Mouse (Mus musculus): ENCODE results near the gene Suz12. TPM values are rescaled to one million over a fixed set of nuclear protein-coding genes. Genes with fewer than 3 reads are reported as not detected.
A peak's percentile ranks its signal among the peaks of the same experiment; 100 is the strongest.

Gene Suz12
- polyA plus RNA-seq (2015; fragmentation: Nextera tagmentation; extraction: Ambion mirVana), result 24.5 and 24.9 TPM in 2 replicates

DNA sequence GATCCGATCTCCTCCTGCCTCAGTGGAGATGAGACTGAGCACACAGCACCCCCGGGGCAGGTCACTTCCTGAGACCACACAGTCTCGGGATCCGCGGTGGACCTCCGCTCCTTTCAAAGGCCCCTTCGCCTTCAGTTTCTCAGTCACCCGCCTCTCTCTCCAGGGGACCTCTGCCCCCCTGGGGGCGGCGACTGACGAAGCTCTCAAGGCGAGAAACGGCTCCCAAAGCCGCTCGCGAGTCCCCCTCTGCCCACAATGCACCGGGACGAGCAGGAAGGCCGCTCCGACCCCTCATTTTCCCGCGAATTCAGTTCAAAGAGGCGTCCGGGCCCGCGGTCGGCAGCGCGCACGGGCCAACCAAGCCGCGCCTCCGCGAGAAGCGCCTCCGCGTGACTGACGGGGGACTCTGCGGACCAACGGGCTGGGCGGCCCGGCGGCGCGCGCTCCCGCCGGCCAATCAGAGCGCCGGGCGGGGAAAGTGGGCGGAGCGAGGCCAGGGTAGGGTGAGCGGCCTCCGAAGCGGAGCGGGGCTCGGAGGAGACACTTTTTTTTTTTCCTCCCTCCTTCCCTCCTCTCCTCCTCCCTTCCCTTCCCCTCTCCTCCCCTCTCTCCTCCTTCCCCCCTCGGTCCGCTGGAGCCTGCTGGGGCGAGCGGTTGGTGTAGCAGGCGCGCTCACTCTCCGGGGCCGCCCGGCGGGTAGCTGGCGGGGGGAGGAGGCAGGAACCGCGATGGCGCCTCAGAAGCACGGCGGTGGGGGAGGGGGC, at the start of gene Suz12:
Gene Suz12, plus strand, starts transcription at position 515 of the 764 bp plus-strand sequence.
- peaks cover 12% of the 10 kb centered on the region for H3K36me3 ChIP-seq
- H3K9ac ChIP-seq, result peak within 1 kb of the TSS; percentile 90
- H3K4me2 ChIP-seq (replicated peaks), result peak within 1 kb of the TSS; percentile 83
- H3K27ac ChIP-seq, result peak within 1 kb of the TSS; percentile 99
- H3K4me3 ChIP-seq, result peak within 1 kb of the TSS; percentile 70
- no peaks in the 10 kb centered on the region for H3K27me3 ChIP-seq
- under 1% methylated on average over 63 of the region's 74 CpGs for WGBS
- no peaks in the 10 kb centered on the region for H3K9me3 ChIP-seq
- peak; percentile 94 for ATAC-seq (ENCODE audit: low FRiP score, low read depth)
- 0 out of 2 replicates have a peak, but pooled peaks cover 3% of the 10 kb centered on the region for H3K4me1 ChIP-seq

DNA sequence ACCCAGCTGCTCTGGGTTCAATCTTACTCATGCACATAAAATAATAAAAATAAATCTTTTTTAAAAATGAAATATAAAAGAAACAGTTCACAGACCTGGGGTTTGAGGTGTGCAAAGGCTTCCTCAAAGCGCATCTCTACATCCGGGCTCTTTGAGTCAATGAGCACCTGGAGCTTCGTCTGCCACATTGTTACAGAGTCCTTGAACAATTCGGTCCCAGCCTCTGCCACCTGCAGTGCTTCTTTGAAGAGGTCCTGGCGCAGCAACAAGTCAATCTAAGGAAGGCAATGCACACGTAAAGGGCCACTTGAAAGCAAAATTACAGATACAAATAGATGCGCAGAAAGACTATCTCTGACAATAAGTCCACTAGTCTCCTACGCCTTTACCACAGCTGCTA, 49.8 kb upstream of the Suz12 start:
- no peak overlapping the region for H3K4me3 ChIP-seq
- no peaks in the 10 kb centered on the region for H3K27me3 ChIP-seq
- no peak overlapping the region for H3K4me2 ChIP-seq (replicated peaks)
- ATAC-seq (ENCODE audit: low FRiP score, low read depth), result no peak
- H3K27ac ChIP-seq, result no peak overlapping the region
- no peak overlapping the region for H3K9ac ChIP-seq
- no peaks in the 10 kb centered on the region for H3K9me3 ChIP-seq
- 94% methylated on average over 8 of the region's 8 CpGs for WGBS
- H3K4me1 ChIP-seq, result no peaks in the 10 kb centered on the region
- peaks cover 88% of the 10 kb centered on the region for H3K36me3 ChIP-seq

DNA sequence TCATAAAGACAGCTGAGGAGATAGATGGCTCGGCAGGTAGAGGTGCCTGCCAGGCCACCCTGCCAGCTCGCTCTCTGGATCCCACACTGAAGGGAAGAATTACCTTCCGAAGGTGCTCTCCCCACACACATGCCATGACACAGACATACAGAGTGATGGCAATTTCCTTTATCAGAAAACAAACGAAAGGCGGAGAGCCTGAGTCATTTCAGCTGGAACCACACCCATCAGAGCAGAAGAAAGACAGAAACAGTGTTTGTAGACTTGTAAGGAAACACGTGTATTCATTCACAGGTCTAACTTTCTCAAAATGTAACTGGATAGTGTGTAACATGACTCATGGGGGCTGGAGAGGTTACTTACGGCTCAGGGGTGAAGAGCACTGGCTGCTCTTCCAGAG, 49.3 kb upstream of the Suz12 start:
- Histone ChIP-seq H3K4me3 (no peak overlapping the region), H3K27me3 (no peaks in the 10 kb centered on the region), H3K9me3 (no peaks in the 10 kb centered on the region), H3K9ac (no peak overlapping the region), H3K27ac (no peak overlapping the region), H3K4me2 (replicated peaks) (no peak overlapping the region), H3K36me3 (peaks cover 88% of the 10 kb centered on the region), H3K4me1 (no peaks in the 10 kb centered on the region)
- ATAC-seq (ENCODE audit: low FRiP score, low read depth), result no peak
- 89% methylated on average over 7 of the region's 7 CpGs for WGBS

DNA sequence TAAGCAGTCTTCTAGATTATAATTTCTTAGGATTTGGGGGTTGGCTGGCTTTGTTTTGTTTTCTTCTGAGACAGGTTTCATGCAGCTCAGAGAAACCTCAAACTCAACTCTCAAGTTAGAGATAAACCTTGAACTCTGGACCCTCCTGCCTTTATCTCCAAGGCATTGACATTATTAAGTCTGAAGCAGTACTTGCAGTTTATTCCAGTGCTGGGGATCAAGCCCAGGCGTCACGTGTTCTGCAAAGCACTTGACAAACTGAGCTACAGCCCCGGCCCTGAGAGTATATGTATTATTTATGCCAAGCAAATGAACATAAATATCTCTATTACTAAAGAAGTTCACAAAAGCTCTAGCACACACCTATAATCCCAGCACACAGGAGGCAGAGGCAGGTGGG, 45.6 kb upstream of the Suz12 start:
- ATAC-seq (ENCODE audit: low FRiP score, low read depth), result no peak
- no peak overlapping the region for H3K4me2 ChIP-seq (replicated peaks)
- H3K9ac ChIP-seq, result no peak overlapping the region
- 98% methylated on average over 3 of the region's 3 CpGs for WGBS
- H3K4me1 ChIP-seq, result no peaks in the 10 kb centered on the region
- H3K9me3 ChIP-seq, result no peaks in the 10 kb centered on the region
- H3K4me3 ChIP-seq, result no peak overlapping the region
- H3K36me3 ChIP-seq, result peaks cover 87% of the 10 kb centered on the region
- no peaks in the 10 kb centered on the region for H3K27me3 ChIP-seq
- H3K27ac ChIP-seq, result no peak overlapping the region

DNA sequence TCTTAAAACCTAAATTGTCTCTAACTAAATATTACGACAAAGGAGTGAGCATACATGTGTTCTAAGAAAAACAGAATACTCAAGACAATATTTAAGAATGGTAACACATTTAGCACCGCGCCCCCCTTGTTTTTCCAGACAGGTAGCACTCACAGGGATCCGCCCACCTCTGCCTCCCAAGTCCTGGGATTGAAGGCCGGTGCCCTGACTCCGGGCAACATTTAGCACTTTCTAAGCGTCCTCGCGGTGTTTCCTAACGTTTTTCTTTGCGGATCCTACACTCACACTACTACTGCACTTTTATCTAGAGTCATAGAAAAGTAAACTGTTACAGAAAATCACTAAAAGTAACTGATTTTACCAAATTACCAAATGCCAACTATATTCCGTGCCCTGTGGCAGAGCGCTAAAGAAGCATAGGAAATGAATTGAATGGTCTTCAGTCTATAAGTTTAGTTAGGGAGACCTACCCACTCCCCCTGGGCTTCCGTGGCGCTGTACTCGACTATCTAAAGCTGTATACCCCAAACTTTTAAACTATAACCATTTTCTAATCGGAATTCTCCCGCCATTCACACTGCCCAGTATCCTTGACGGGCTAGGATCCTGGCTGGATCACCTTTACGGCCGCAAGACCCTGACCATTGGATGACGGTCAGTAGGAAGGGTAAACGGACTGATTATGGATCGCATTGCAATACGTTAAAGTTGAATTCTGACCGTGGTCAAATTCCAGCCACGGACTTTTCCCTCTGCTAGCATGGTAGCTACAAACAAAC, 31.4 kb upstream of the Suz12 start:
- Histone ChIP-seq H3K27ac (peak overlapping the region; percentile 53; the same call in 1 of the 2 replicates), H3K4me3 (peak overlapping the region; percentile 79)
- 6% methylated on average over 27 of the region's 27 CpGs for WGBS

DNA sequence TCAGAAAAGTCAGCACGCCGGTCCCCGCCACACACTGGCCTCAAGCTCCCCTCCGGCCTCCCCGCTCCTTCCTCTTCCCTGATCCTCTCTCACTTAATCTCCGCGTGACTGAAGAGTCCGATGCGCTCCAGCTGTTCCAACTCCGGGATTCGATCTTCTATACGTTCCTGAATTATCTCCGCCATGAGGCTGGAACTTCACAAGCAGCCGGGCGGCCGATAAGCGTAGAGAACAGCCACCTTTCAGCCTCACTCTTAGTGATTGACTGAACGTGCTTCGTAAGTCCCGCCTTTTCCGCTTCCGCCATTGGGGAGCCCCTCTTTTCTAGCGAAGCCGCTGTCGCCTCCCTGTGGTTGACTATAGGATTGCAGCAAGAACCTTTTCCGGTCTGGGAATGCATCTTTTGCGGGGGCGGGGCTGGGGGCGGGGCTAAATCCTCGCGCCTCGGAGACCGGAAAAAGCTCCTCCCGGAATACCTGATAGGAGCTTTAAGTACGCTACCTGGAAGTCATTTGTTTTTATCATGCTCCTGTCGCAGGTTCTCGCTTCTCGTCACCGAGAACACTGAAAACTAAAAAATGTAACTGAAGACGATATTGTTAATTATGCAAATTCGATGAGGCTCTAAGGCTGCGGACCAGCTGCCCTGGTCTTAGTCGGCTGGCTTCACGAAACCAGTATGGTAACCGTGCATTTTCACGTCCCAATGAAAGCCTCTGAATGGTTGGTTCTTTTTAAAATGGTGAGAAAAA, 30.6 kb upstream of the Suz12 start, which contains the start of gene Utp6:
Gene Utp6, minus strand, starts transcription at position 266 of the 752 bp plus-strand sequence.
- peaks cover 17% of the 10 kb centered on the region for H3K4me1 ChIP-seq
- H3K9ac ChIP-seq, result peak within 1 kb of the TSS; percentile 79
- peak; percentile 95 for ATAC-seq (ENCODE audit: low FRiP score, low read depth)
- H3K27ac ChIP-seq, result peak within 1 kb of the TSS; percentile 53; the same call in 1 of the 2 replicates
- H3K36me3 ChIP-seq, result peaks cover 27% of the 10 kb centered on the region
- peak within 1 kb of the TSS; percentile 80 for H3K4me2 ChIP-seq (replicated peaks)
- no peaks in the 10 kb centered on the region for H3K9me3 ChIP-seq
- peak within 1 kb of the TSS; percentile 79 for H3K4me3 ChIP-seq
- H3K27me3 ChIP-seq, result no peaks in the 10 kb centered on the region
- WGBS, result under 1% methylated on average over 46 of the region's 46 CpGs

More for the DNA sequence above, 31.4 kb upstream of the Suz12 start:
- H3K9ac ChIP-seq, result peak overlapping the region; percentile 79
- peaks cover 34% of the 10 kb centered on the region for H3K36me3 ChIP-seq
- no peaks in the 10 kb centered on the region for H3K27me3 ChIP-seq
- H3K9me3 ChIP-seq, result no peaks in the 10 kb centered on the region
- peak; percentile 55 for ATAC-seq (ENCODE audit: low FRiP score, low read depth)
- H3K4me1 ChIP-seq, result peaks cover 17% of the 10 kb centered on the region
- peak overlapping the region; percentile 80 for H3K4me2 ChIP-seq (replicated peaks)

DNA sequence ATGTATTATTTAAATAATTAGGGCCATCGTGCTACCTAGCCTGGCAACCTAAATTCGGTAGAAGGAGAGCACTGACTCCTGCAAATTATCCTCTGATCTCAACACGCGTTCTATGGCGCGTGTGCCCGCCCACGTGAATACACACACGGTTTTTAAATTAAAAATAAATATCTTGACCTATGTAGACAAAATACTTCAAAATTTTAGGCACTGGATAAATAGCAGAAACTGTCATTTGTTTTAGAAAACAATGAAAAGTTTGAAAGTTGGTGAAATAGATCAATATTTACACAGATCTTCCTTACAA, 30.1 kb upstream of the Suz12 start:
- 4% methylated on average over 9 of the region's 9 CpGs for WGBS
- peaks cover 21% of the 10 kb centered on the region for H3K36me3 ChIP-seq
- ATAC-seq (ENCODE audit: low FRiP score, low read depth), result no peak
- H3K4me3 ChIP-seq, result peak overlapping the region; percentile 79
- peak overlapping the region; percentile 48 for H3K9ac ChIP-seq
- H3K9me3 ChIP-seq, result no peaks in the 10 kb centered on the region
- peak overlapping the region; percentile 62 for H3K4me2 ChIP-seq (replicated peaks)
- peaks cover 17% of the 10 kb centered on the region for H3K4me1 ChIP-seq
- H3K27ac ChIP-seq, result no peak overlapping the region
- no peaks in the 10 kb centered on the region for H3K27me3 ChIP-seq

DNA sequence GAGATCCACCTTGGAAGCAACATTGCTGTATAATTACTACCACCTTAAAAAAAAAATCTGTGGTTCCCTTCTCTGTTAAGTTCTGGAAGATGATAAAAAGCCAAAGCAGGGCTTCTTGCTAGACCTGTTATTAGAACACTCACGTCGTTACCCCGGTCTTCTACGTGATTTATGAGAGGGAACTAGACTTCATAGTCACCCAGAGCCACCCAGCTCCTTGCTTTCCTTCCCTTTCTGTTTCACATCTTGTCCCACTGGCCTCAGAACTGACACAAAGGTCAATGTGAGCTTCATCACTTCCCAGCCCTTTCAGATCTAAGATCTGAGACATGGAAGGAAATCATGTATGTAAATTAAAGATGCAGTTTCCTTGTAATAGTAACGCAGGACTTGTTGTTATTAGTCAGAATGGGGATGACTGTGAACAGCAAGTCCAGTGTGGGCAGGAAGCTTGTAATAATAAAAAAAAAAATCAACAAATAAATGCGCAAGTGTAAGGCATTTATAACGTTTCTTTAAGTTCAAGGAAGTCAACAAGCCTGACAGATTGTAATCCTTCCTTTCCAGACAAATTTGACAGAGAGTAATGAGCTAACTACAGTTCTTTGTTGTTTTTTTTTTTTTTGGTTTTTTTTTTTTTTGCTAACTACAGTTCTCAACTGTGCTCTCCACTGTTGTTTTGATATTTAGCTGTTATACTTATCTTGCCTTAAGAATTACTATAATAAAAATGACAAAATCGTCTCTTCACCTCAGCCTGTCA, 29.5 kb upstream of the Suz12 start:
- Histone ChIP-seq H3K27ac (no peak overlapping the region), H3K9me3 (no peaks in the 10 kb centered on the region), H3K27me3 (no peaks in the 10 kb centered on the region), H3K4me1 (peaks cover 17% of the 10 kb centered on the region), H3K4me2 (replicated peaks) (peak overlapping the region; percentile 62), H3K4me3 (no peak overlapping the region), H3K9ac (no peak overlapping the region), H3K36me3 (peaks cover 16% of the 10 kb centered on the region)
- no peak for ATAC-seq (ENCODE audit: low FRiP score, low read depth)
- 29% methylated on average over 8 of the region's 8 CpGs for WGBS

DNA sequence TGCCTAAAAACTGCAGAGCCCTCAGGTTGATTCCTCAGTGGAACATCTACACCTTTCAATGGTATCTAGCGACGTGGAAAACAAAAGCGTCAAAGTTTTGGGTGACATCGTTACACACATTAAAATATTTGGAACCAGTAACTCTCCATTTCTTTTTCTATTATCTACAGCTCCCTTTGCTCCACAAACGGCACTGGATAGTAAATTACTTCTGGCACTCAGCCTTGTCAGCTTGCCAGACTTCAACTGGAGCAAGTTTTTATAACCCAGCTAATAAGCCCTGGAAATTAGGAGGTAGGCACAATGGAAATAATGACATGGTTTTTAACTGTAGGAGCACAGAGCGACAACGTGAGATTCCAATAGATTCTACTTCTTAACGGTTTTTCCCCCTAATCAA, 27.0 kb upstream of the Suz12 start:
- Histone ChIP-seq H3K4me3 (no peak overlapping the region), H3K36me3 (no peaks in the 10 kb centered on the region), H3K27me3 (no peaks in the 10 kb centered on the region), H3K9ac (no peak overlapping the region), H3K9me3 (no peaks in the 10 kb centered on the region), H3K27ac (no peak overlapping the region), H3K4me1 (peaks cover 14% of the 10 kb centered on the region), H3K4me2 (replicated peaks) (peak overlapping the region; percentile 21; the same call in 1 of the 2 replicates)
- ATAC-seq (ENCODE audit: low FRiP score, low read depth), result no peak
- WGBS, result 39% methylated on average over 8 of the region's 8 CpGs

DNA sequence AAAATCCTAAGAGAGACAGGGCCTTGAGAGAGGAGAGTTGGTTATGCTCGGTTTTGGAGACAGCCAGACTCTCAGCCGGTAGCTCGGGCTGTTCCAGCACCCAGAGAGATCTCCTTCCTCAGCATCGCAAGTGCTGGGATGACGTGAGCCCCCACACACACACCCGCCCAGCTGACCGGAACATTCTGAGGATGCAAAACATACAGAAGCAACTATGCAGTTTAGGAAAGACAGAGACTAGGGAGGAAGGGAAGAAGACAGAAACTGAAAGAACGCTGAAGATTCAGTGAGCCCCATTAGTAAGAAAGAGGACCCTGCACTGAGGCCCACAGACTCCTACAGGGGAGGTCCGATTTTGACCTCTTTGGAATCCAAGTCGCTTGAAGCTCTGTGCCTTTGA, 25.2 kb upstream of the Suz12 start:
- Histone ChIP-seq H3K9me3 (no peaks in the 10 kb centered on the region), H3K4me2 (replicated peaks) (no peak overlapping the region), H3K27ac (no peak overlapping the region), H3K27me3 (peaks cover 4% of the 10 kb centered on the region), H3K9ac (no peak overlapping the region), H3K4me3 (no peak overlapping the region), H3K4me1 (peaks cover 9% of the 10 kb centered on the region; the same call in 1 of the 2 replicates), H3K36me3 (no peaks in the 10 kb centered on the region)
- WGBS, result 77% methylated on average over 10 of the region's 10 CpGs
- no peak for ATAC-seq (ENCODE audit: low FRiP score, low read depth)

DNA sequence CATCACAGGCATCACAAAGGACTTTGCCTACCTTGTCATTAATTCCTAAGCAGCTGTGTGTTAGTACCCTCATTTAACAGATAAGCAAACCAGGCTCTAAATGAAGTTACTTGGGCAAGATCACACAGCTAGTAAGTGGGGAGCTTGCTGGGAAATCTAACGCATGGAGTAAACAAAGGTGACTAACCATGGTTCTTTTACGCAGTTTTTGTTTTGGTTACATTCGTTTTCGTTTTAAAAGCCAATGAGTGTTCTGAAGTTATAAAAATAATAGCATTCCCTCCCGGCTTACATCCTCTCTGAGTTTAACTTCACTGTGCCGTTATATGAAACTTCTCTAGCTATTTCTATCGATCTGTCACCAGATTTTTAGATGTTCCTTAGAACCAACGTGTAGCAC, 19.8 kb upstream of the Suz12 start:
- peak overlapping the region; percentile 91 for H3K4me2 ChIP-seq (replicated peaks)
- H3K4me1 ChIP-seq, result peaks cover 17% of the 10 kb centered on the region
- ATAC-seq (ENCODE audit: low FRiP score, low read depth), result no peak
- 9% methylated on average over 8 of the region's 8 CpGs for WGBS
- H3K27ac ChIP-seq, result no peak overlapping the region
- H3K27me3 ChIP-seq, result peaks cover 35% of the 10 kb centered on the region
- H3K9ac ChIP-seq, result no peak overlapping the region
- H3K36me3 ChIP-seq, result no peaks in the 10 kb centered on the region
- no peaks in the 10 kb centered on the region for H3K9me3 ChIP-seq
- peak overlapping the region; percentile 56 for H3K4me3 ChIP-seq

Measured in limb, embryonic 13.5 days (tissue).